Mouse (Mus musculus) forebrain, embryonic 12.5 days (tissue): ENCODE measurements at regions not wholly inside any gene's neighbourhood (a gene's known extent, or its start where the extent isn't known, plus 50 kb on each side); places are given as distances from the start of the nearest gene placed in this dataset.
"Not testable (repeated sequence)": the region's sequence is repeated elsewhere in the genome, so short reads cannot be mapped to it uniquely, and the experiment has no call there.

Experiments used
- ATAC-seq: fragments of 200-750 bp; cut with Nextera tagmentation; 2 replicates; pipeline ENCODE4 v1.8.0; 2017; ENCODE audit warnings: moderate TSS enrichment; ENCODE audit not compliant: low FRiP score
- H3K27ac ChIP-seq: fragments of 300-500 bp; sonication (generic); 2 replicates; pipeline ENCODE4 v1.5.1; 2016; ENCODE audit warnings: mild to moderate bottlenecking
- H3K27me3 ChIP-seq: fragments of 300-500 bp; sonication (generic); 2 replicates; pipeline ENCODE4 v1.6.1; 2016; ENCODE audit warnings: mild to moderate bottlenecking
- H3K36me3 ChIP-seq: fragments of 300-500 bp; sonication (generic); replicated peaks from 2 replicates; pipeline ENCODE4 v1.6.1; 2016; ENCODE audit warnings: mild to moderate bottlenecking
- H3K4me1 ChIP-seq: fragments of 300-500 bp; sonication (generic); 2 replicates; pipeline ENCODE4 v1.6.1; 2016
- H3K4me2 ChIP-seq: fragments of 300-500 bp; sonication (generic); 2 replicates; pipeline ENCODE4 v1.6.1; 2016; ENCODE audit warnings: mild to moderate bottlenecking, moderate library complexity
- H3K4me3 ChIP-seq: fragments of 300-500 bp; sonication (generic); replicated peaks from 2 replicates; pipeline ENCODE4 v1.5.1; 2016; ENCODE audit warnings: mild to moderate bottlenecking
- H3K9ac ChIP-seq: fragments of 300-500 bp; sonication (generic); 2 replicates; pipeline ENCODE4 v1.6.1; 2016; ENCODE audit warnings: mild to moderate bottlenecking
- H3K9me3 ChIP-seq: fragments of 300-500 bp; sonication (generic); 2 replicates; pipeline ENCODE4 v1.6.1; 2016
- WGBS: fragments of 180-500 bp; shearing (Covaris S2); methylation state at CpG from one replicate; pipeline ENCODE4 v1.1.7; 2016; 5-methylcytosine and 5-hydroxymethylcytosine counted together

GRCm38 (mm10) chrX:12299236-12299635 lies 139.1 kb upstream of the Bcor start:
- Histone ChIP-seq H3K4me1 (0 out of 2 replicates have a peak, but pooled peaks cover 5% of the 10 kb centered on the region), H3K27ac (no peak overlapping the region), H3K4me2 (no peak overlapping the region), H3K27me3 (peaks cover 10% of the 10 kb centered on the region; the same call in 1 of the 2 replicates), H3K9me3 (no peaks in the 10 kb centered on the region), H3K36me3 (no peaks in the 10 kb centered on the region), H3K4me3 (no peak overlapping the region), H3K9ac (no peak overlapping the region)
- ATAC-seq: no peak
- 67% methylated on average over 11 of the region's 11 CpGs for WGBS

DNA sequence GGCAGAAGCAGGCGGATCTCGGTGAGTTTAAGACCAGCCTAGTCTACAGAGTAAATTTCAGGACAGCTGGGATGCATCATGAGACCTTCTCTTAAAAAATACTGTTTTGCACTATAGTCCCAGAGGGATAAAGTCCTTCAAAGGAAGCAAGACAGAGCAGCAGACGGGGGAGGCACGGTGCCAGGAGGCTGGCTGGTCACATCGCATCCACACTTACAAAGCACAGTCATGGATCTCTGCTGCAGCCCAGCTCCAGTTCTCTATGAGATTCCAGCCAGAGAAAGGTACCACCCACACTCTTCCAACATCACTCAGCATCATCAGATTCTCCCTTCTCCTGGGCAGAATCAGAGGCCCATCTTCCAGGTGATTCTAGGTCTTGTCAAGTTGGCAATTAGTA lies 144.5 kb upstream of the Bcor start:
- no peak overlapping the region for H3K27ac ChIP-seq
- 90% methylated on average over 5 of the region's 5 CpGs for WGBS
- no peaks in the 10 kb centered on the region for H3K4me1 ChIP-seq

GRCm38 (mm10) chrX:12306940-12307339 lies 146.8 kb upstream of the Bcor start:
- H3K27me3 ChIP-seq: peaks cover 7% of the 10 kb centered on the region; the same call in 1 of the 2 replicates
- WGBS: 59% methylated on average over 3 of the region's 3 CpGs

More for the DNA sequence above, 144.5 kb upstream of the Bcor start:
- no peak overlapping the region for H3K4me3 ChIP-seq
- no peak overlapping the region for H3K4me2 ChIP-seq
- H3K27me3 ChIP-seq: peaks cover 8% of the 10 kb centered on the region; the same call in 1 of the 2 replicates
- H3K36me3 ChIP-seq: no peaks in the 10 kb centered on the region
- H3K9ac ChIP-seq: no peak overlapping the region
- H3K9me3 ChIP-seq: no peaks in the 10 kb centered on the region
- no peak for ATAC-seq

DNA sequence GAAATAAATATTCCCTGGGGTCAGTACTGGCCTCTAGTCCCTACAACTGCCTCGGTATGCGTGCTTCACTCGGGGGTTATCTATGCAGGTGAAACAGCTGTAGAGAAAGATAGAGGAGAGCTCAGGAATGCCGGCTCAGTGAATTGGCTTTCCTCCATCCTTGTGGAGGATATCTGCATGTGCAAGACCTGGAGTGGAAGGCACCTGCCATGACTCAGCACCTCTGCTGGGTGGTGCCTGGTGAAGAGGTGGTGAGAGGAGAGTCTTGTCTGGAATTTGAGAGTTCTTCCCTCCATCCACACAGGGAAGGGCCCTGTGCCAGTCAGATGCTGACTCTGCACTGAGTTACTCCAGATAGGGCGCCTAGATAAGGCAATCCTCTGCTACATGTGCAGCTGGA lies 152.4 kb upstream of the Bcor start:
- Histone ChIP-seq H3K27me3 (no peaks in the 10 kb centered on the region), H3K4me2 (no peak overlapping the region), H3K9ac (no peak overlapping the region), H3K4me1 (no peaks in the 10 kb centered on the region), H3K9me3 (no peaks in the 10 kb centered on the region), H3K27ac (no peak overlapping the region), H3K4me3 (no peak overlapping the region), H3K36me3 (no peaks in the 10 kb centered on the region)
- no peak for ATAC-seq
- WGBS: 82% methylated on average over 5 of the region's 5 CpGs

More at GRCm38 (mm10) chrX:12306940-12307339, 146.8 kb upstream of the Bcor start:
- no peaks in the 10 kb centered on the region for H3K4me1 ChIP-seq
- ATAC-seq: no peak; the same call in 1 of the 2 replicates
- no peaks in the 10 kb centered on the region for H3K36me3 ChIP-seq
- H3K27ac ChIP-seq: no peak overlapping the region
- no peak overlapping the region for H3K9ac ChIP-seq
- H3K4me2 ChIP-seq: no peak overlapping the region
- no peak overlapping the region for H3K4me3 ChIP-seq
- H3K9me3 ChIP-seq: no peaks in the 10 kb centered on the region

GRCm38 (mm10) chrX:12315658-12316057 lies 155.5 kb upstream of the Bcor start:
- no peak overlapping the region for H3K27ac ChIP-seq
- H3K4me2 ChIP-seq: no peak overlapping the region
- ATAC-seq: no peak
- H3K4me3 ChIP-seq: no peak overlapping the region
- no peaks in the 10 kb centered on the region for H3K36me3 ChIP-seq
- H3K4me1 ChIP-seq: no peaks in the 10 kb centered on the region
- no peak overlapping the region for H3K9ac ChIP-seq
- H3K27me3 ChIP-seq: no peaks in the 10 kb centered on the region
- 84% methylated on average over 3 of the region's 3 CpGs for WGBS
- H3K9me3 ChIP-seq: no peaks in the 10 kb centered on the region

DNA sequence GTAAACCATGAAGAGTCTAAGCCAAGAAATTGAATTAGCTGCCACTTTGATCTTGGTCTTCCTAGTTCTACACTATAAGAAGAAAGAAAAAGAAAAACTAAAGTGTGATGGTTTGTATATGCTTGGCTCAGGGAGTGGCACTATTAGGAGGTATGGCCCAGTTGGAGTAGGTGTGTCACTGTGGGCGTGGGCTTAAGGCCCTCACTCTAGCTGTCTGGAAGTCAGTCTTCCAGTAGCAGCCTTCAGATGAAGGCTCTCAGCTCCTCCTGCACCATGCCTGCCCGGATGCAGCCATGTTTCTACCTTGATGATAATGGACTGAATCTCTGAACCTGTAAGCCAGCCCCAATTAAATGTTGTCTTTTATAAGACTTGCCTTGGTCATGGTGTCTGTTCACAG lies 157.3 kb upstream of the Bcor start:
- H3K27ac ChIP-seq, H3K4me1 ChIP-seq, H3K4me2 ChIP-seq, H3K4me3 ChIP-seq, H3K9me3 ChIP-seq, ATAC-seq, H3K27me3 ChIP-seq, H3K36me3 ChIP-seq, H3K9ac ChIP-seq: not testable (repeated sequence)
- WGBS: 76% methylated on average over 2 of the region's 2 CpGs

- ATAC-seq: no peak
- no peak overlapping the region for H3K4me2 ChIP-seq
- WGBS: 66% methylated on average over 4 of the region's 4 CpGs
Observed at GRCm38 (mm10) chrX:12318848-12319651, 158.9 kb upstream of the Bcor start.

GRCm38 (mm10) chrX:12322453-12322852 lies 162.3 kb upstream of the Bcor start:
- WGBS: 83% methylated on average over 1 of the region's 1 CpGs
- Histone ChIP-seq H3K36me3 (no peaks in the 10 kb centered on the region), H3K4me2 (no peak overlapping the region), H3K4me3 (no peak overlapping the region), H3K9me3 (no peaks in the 10 kb centered on the region), H3K27ac (no peak overlapping the region), H3K4me1 (no peaks in the 10 kb centered on the region), H3K9ac (no peak overlapping the region), H3K27me3 (no peaks in the 10 kb centered on the region)
- ATAC-seq: no peak

More at GRCm38 (mm10) chrX:12318848-12319651, 158.9 kb upstream of the Bcor start:
- Histone ChIP-seq H3K4me3 (no peak overlapping the region), H3K9me3 (no peaks in the 10 kb centered on the region), H3K9ac (no peak overlapping the region), H3K27me3 (no peaks in the 10 kb centered on the region), H3K27ac (no peak overlapping the region), H3K4me1 (no peaks in the 10 kb centered on the region), H3K36me3 (no peaks in the 10 kb centered on the region)

DNA sequence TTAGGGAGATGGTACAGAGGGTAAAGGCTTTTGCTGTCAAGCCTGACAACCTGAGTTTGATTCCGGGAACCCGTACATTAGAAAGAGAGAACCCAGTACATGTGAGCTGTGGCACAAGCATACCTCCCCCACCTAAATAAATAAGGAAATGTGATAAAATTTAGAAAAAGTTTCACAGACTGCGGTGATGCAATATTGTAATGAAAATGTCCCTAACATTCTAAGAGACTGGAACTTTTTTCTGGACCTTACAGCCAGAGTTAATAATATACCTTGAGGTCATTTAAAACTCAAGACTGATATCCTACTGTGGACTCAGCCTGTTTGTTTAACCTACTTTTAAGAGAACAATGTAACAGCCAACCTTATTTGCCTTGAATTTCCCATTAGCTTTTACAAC lies 163.1 kb upstream of the Bcor start:
- H3K4me2 ChIP-seq: no peak overlapping the region
- no peaks in the 10 kb centered on the region for H3K36me3 ChIP-seq
- H3K27me3 ChIP-seq: no peaks in the 10 kb centered on the region
- ATAC-seq: no peak
- no peak overlapping the region for H3K27ac ChIP-seq
- no peak overlapping the region for H3K4me3 ChIP-seq
- no peaks in the 10 kb centered on the region for H3K4me1 ChIP-seq
- WGBS: 98% methylated on average over 3 of the region's 3 CpGs
- H3K9ac ChIP-seq: no peak overlapping the region
- no peaks in the 10 kb centered on the region for H3K9me3 ChIP-seq

DNA sequence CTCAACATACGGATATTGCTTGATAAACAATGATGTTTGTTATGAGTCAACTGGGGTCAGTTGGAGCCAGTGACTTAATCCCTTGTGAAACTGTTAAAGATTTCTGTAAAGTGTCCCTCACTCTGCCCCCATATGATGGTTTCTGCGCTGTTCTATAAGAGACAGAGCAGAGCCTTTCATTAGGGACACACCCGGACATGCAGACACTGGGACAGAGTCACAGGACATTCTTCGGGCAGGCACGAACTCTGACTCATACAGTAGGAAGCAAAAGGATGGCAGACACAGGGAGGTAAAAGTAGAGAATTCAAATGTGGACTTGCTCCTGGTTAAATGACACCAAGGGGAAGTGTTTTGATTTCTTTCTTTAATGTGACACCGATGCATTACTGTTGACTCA lies 163.7 kb upstream of the Bcor start:
- Histone ChIP-seq H3K4me1 (no peaks in the 10 kb centered on the region), H3K9ac (no peak overlapping the region), H3K27me3 (no peaks in the 10 kb centered on the region), H3K4me3 (no peak overlapping the region), H3K27ac (no peak overlapping the region), H3K36me3 (no peaks in the 10 kb centered on the region), H3K9me3 (no peaks in the 10 kb centered on the region), H3K4me2 (no peak overlapping the region)
- WGBS: 87% methylated on average over 6 of the region's 6 CpGs
- ATAC-seq: no peak

- 71% methylated on average over 4 of the region's 4 CpGs for WGBS
Observed at GRCm38 (mm10) chrX:12327464-12327863, 167.3 kb upstream of the Bcor start.

GRCm38 (mm10) chrX:12340561-12340960 lies 180.4 kb upstream of the Bcor start:
- Histone ChIP-seq H3K4me2 (no peak overlapping the region), H3K36me3 (no peaks in the 10 kb centered on the region), H3K27ac (no peak overlapping the region), H3K4me3 (no peak overlapping the region), H3K9ac (no peak overlapping the region), H3K4me1 (no peaks in the 10 kb centered on the region), H3K27me3 (no peaks in the 10 kb centered on the region), H3K9me3 (no peaks in the 10 kb centered on the region)
- 77% methylated on average over 9 of the region's 9 CpGs for WGBS
- no peak for ATAC-seq

More at GRCm38 (mm10) chrX:12327464-12327863, 167.3 kb upstream of the Bcor start:
- no peaks in the 10 kb centered on the region for H3K9me3 ChIP-seq
- no peak overlapping the region for H3K27ac ChIP-seq
- no peak overlapping the region for H3K4me3 ChIP-seq
- no peak overlapping the region for H3K9ac ChIP-seq
- H3K4me1 ChIP-seq: no peaks in the 10 kb centered on the region
- ATAC-seq: no peak
- H3K27me3 ChIP-seq: no peaks in the 10 kb centered on the region
- no peaks in the 10 kb centered on the region for H3K36me3 ChIP-seq
- H3K4me2 ChIP-seq: no peak overlapping the region

DNA sequence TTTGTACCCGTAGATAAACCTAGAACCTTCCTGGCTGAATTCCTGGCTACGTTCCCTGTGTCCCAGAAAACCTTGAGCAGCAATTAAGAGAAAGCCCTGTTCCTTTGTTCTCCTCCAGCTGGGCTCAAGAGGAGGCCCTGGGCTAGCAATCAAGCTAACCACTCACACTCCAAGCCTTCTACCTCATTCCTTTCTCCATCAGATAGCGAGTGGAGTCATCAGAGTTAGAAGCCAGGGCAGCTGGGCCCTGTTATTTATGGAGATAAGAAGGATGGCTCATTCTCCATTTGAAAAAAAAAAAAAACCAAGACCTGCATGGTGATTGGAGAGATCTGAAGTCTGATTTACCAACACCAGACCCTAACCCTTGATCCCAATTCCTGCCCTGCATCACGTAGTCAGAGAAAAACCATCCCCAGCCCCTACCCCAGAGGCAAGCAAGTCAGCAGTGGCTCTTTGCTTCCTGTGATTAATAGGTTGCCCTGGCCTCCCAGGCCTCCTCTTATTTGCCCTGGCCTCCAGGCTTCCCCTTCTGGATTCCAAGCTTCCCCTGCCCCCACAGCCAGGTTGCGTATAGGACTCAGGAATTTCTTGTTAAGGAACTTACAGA lies 181.3 kb upstream of the Bcor start:
- no peaks in the 10 kb centered on the region for H3K36me3 ChIP-seq
- no peak overlapping the region for H3K27ac ChIP-seq
- no peak overlapping the region for H3K9ac ChIP-seq
- 68% methylated on average over 5 of the region's 5 CpGs for WGBS
- no peaks in the 10 kb centered on the region for H3K9me3 ChIP-seq
- H3K4me2 ChIP-seq: no peak overlapping the region
- H3K4me1 ChIP-seq: no peaks in the 10 kb centered on the region
- ATAC-seq: no peak
- no peaks in the 10 kb centered on the region for H3K27me3 ChIP-seq
- no peak overlapping the region for H3K4me3 ChIP-seq
